In the genomic region with DNA sequence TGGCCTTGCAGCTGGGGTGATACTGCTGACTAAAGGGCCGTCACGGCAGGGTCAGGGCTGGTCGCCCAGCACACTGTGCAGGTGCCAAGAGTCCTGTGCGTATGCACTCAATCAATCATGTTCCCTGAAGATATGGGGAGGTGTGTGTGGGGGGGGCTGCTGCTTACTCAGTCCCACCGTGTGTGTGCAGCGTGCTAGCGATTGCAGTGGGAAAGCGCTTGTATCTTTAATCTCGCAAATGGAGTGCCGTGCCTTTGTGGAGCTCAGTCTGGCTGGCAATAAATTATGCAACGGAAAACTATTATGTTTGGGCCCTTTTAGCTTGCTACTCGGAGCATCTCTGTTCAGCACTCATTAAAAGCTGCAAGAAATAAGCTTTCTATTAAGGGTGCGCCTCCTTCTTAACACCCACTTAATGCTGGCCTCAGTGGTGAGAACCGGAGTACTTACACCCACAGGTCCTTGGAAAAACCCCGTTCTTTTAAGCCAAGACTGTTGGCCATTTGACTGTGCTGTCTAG, we compare ENCODE assay signal across 8 mouse cellular contexts. TPM values are rescaled to one million over a fixed set of nuclear protein-coding genes. Genes with fewer than 3 reads are reported as not detected.
A peak's percentile ranks its signal among the peaks of the same experiment; 100 is the strongest.
DNase-seq lines count a peak whose midpoint lies in the region; ATAC-seq lines count a peak whose summit lies in the region.

No protein-coding gene starts in this region.

- peaks cover 14% of the 10 kb centered on the region for H3K4me1 ChIP-seq in midbrain, embryonic 10.5 days

- WGBS in midbrain, embryonic 10.5 days, result 73% methylated on average over 15 of the region's 15 CpGs

- H3K36me3 ChIP-seq in midbrain, embryonic 10.5 days, result no peaks in the 10 kb centered on the region

- peak; percentile 50 for ATAC-seq in frontal cortex, adult (ENCODE audit: low TSS enrichment)

- no peaks in the 10 kb centered on the region for H3K9me3 ChIP-seq in midbrain, embryonic 10.5 days (replicated peaks)

- no peak for DNase-seq in frontal cortex, postnatal 14 days (ENCODE audit: low spot score in 2 of 2)
- DNase-seq in retina, embryonic 14.5 days (ENCODE audit: low spot score), result peak; percentile 37
- no peak for DNase-seq in retina, postnatal 1 day
- no peak for DNase-seq in midbrain, embryonic 10.5 days (ENCODE audit: low spot score)
- no peak for DNase-seq in spleen, adult 12 weeks (ENCODE audit: low spot score)
- DNase-seq in thymus, adult 18-20 months, result no peak
- no peak for DNase-seq in frontal cortex, postnatal 10 days (ENCODE audit: low spot score in 2 of 2)

- H3K4me3 ChIP-seq in midbrain, embryonic 10.5 days, result no peak overlapping the region

- H3K27ac ChIP-seq in midbrain, embryonic 10.5 days (replicated peaks), result peak overlapping the region; percentile 57; the same call in 1 of the 2 replicates

- no peaks in the 10 kb centered on the region; the same call in 1 of the 2 replicates for H3K27me3 ChIP-seq in midbrain, embryonic 10.5 days (ENCODE audit: low read depth, poor library complexity, severe bottlenecking)

RNA-seq across cellular contexts. Expression of a gene that starts 8.7 kb away (rescaled TPM):
- 1.7 TPM in 2 replicates for polyA plus RNA-seq in midbrain, embryonic 10.5 days (2016; fragmentation: Nextera tagmentation; extraction: Ambion mirVana)
